Mouse (Mus musculus): ENCODE data around the gene Gm13769. TPM values are rescaled to one million over a fixed set of nuclear protein-coding genes. Genes with fewer than 3 reads are reported as not detected.
"Not testable (repeated sequence)": the region's sequence is repeated elsewhere in the genome, so short reads cannot be mapped to it uniquely, and the experiment has no call there.

The Gm13769 gene
- not detected for total RNA-seq (2021)
- long read RNA-seq, experiment 1: 0 reads
- long read RNA-seq, experiment 2: 0 reads

- H3K4me3 ChIP-seq; H3K27ac ChIP-seq; DNase-seq; intact Hi-C loops (cut with DNase I): not testable (repeated sequence)
These were observed at the start of gene Gm13769 for GRCm38 (mm10) chr2:90321900-90322299. Gm13769 (plus strand) TSS chr2:90322200.

DNA sequence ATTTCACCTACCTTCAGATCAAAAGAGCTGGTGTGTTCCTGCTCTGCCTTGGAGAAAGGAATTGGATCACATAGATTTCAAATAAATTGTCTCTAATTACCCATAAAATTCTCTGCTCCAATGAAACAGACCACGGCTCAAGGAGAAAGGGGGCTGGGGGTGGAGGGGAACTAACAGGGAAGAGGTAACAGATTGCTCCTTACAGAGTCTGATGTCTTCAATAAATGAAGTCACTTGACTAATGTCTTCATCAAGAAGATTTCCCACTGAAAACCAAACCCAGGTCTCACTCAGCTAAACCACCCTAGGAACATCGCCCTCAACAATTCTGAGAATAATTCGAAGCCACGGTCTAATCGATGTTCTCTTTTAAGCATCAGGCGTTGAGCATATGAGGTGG lies 29.3 kb upstream of the Gm13769 start, which contains the start of gene Olfr1272:
Olfr1272 (minus strand) TSS at position 101 of the 400 bp plus-strand sequence.
- no peak for TF ChIP-seq CTCF (IDR thresholded peaks at IDR 0.05)
- no peak for DNase-seq
- intact Hi-C loops (cut with DNase I): no loop called here
- no peak within 1 kb of the TSS for H3K4me3 ChIP-seq
- H3K27ac ChIP-seq: no peak within 1 kb of the TSS

DNA sequence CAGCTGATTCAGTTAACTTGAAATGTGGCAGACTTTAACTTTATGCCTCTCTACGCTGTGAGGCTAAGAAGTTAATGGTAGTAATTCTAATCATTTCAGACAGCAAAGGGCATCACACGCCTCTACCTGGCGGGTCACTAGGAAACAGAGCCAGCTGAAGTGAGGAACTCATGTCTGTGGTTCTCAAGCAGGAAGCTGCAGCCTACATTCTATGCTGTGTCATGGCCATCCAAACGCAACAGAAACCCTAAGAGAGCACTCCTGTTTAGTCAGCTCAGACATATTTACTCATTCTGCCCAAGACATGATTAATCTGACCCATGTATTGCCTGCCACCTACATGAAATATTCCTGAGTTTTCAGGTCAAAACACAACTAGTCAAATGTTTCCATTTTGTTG lies 24.7 kb downstream of the Gm13769 start:
- H3K4me3 ChIP-seq; H3K27ac ChIP-seq; intact Hi-C loops (cut with DNase I); DNase-seq: not testable (repeated sequence)

- H3K27ac ChIP-seq; DNase-seq; H3K4me3 ChIP-seq; intact Hi-C loops (cut with DNase I): not testable (repeated sequence)
These were observed 29.0 kb downstream of the Gm13769 start for GRCm38 (mm10) chr2:90351047-90351446.

- intact Hi-C loops (cut with DNase I); H3K27ac ChIP-seq; H3K4me3 ChIP-seq; DNase-seq: not testable (repeated sequence)
These were observed 29.5 kb downstream of the Gm13769 start for GRCm38 (mm10) chr2:90351540-90351939.

DNA sequence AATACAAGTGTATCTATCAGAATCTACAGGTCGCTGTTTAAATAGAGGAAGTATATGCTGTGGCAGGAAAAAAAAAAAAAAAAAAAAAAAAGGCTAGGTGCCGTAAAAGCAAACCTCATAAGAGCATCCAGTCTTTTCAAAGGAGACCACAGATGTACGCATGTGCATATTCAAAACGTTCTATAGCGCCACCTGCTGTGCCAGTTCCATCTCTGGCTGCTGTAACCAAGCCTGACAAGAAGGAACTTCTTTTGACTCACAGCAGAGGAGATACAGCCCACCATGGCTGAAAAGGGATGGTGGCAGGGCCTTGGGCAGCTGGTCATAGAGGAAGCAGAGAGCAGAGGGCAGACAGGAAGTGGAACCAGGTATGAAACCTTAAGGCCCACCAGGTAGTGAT lies 37.2 kb downstream of the Gm13769 start:
- DNase-seq; H3K4me3 ChIP-seq; intact Hi-C loops (cut with DNase I); H3K27ac ChIP-seq: not testable (repeated sequence)

- H3K27ac ChIP-seq; intact Hi-C loops (cut with DNase I); H3K4me3 ChIP-seq; DNase-seq: not testable (repeated sequence)
These were observed 38.2 kb downstream of the Gm13769 start for GRCm38 (mm10) chr2:90360199-90360598.

Other genes starting within 250 kb of the Gm13769 start
- not detected for gene Olfr1269, start 200.8 kb upstream of the Gm13769 start, total RNA-seq (2021)
- not detected for gene Olfr32, start 179.9 kb upstream of the Gm13769 start, total RNA-seq (2021)
- not detected for gene Olfr1270, start 169.1 kb upstream of the Gm13769 start, total RNA-seq (2021)
- gene Olfr1506, start 97.7 kb upstream of the Gm13769 start, total RNA-seq (2021): not detected
- not detected for gene Olfr142, start 64.6 kb upstream of the Gm13769 start, total RNA-seq (2021)
- not detected for gene Olfr1271, start 51.2 kb upstream of the Gm13769 start, total RNA-seq (2021)
- not detected for gene Olfr1272, start 29.4 kb upstream of the Gm13769 start, total RNA-seq (2021)
- not detected for gene Olfr1274-ps, start 76.5 kb downstream of the Gm13769 start, total RNA-seq (2021)